Mouse (Mus musculus): Measurements from ENCODE around the gene Foxo3. TPM values are rescaled to one million over a fixed set of nuclear protein-coding genes. Genes with fewer than 3 reads are reported as not detected.

Foxo3 gene
- polyA plus RNA-seq, 1 experiment from 2014 or later = 14.5 TPM

DNA sequence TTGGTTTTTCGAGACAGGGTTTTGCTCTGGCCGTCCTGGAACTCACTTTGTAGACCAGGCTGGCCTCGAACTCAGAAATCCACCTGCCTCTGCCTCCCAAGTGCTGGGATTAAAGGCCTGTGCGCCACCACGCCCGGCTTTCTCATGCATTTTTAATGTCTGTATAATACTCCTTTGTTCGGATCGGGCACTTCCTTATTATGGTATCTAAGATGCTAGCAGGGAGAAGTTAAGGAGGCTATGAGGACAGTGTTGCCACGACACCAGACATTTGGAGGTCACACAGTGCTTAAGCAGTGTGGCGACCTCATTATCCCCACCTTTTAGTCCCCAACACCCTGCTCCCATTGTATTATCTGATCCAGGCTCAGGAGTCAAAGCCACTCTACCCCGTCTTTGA lies 97.8 kb downstream of the Foxo3 start:
- no peak for ATAC-seq (ENCODE audit: low read depth)

DNA sequence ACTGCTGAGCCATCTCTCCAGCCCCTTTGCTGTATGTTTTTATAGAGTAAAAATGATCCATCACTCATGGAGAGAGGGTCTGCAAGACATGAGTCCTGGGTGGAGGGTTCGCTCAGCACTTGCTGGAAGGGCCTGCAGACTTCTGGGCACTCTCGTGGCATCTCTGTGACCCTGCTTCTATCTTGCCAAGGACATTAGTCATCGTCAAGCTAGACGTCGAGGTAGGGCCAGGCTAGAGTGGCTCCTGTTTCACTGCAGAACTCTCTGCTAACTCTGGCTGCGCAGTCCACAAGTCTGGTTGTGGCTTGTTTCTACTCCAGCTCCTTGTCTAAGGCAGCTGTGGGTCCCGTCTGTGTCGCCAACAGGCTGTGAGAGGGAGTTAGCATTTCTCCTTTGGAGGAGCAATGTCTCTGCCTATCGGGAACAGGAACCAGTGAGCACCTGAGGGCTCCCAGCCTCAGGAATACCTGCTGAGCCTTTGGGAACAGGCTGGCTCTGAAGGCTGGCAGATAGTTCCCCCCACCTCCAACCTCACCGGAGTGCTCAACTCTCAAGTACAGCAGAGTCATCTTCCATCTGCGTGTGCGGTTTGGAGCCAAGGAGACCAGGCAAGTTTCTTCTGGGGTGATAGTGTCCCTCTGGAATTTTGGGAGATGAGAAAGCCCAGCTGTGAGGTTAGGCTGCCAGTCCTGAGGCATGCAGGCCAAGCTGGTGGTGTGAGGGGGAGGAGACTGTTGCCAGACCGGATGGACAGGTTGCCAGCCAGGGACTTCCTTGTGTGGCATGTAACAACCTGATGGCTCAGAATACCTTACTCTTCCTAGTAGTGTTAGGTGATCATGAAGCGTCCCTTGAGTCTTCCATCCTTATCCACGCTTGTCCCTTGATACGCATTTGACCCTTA lies 98.5 kb downstream of the Foxo3 start:
- Histone ChIP-seq H3K4me3 (replicated peaks) (no peak overlapping the region), H3K4me1 (replicated peaks) (no peaks in the 10 kb centered on the region; the same call in 1 of the 2 replicates), H3K9ac (no peak overlapping the region), H3K9me3 (replicated peaks) (no peaks in the 10 kb centered on the region), H3K4me2 (no peak overlapping the region), H3K36me3 (peaks cover 46% of the 10 kb centered on the region), H3K27ac (no peak overlapping the region), H3K27me3 (no peaks in the 10 kb centered on the region)
- no peak for DNase-seq
- 86% methylated on average over 16 of the region's 16 CpGs for WGBS (ENCODE audit: insufficient replicate concordance)
- peak; percentile 19; the same call in 1 of the 2 replicates for ATAC-seq (ENCODE audit: low read depth)

More for the DNA sequence above, 97.8 kb downstream of the Foxo3 start:
- Histone ChIP-seq H3K36me3 (peaks cover 53% of the 10 kb centered on the region), H3K9ac (no peak overlapping the region), H3K4me1 (replicated peaks) (no peaks in the 10 kb centered on the region; the same call in 1 of the 2 replicates), H3K4me2 (no peak overlapping the region), H3K4me3 (replicated peaks) (no peak overlapping the region), H3K9me3 (replicated peaks) (no peaks in the 10 kb centered on the region), H3K27ac (no peak overlapping the region), H3K27me3 (no peaks in the 10 kb centered on the region)
- whole genome bisulfite sequencing (ENCODE audit: insufficient replicate concordance) = 92% methylated on average over 11 of the region's 11 CpGs
- no peak for DNase-seq

DNA sequence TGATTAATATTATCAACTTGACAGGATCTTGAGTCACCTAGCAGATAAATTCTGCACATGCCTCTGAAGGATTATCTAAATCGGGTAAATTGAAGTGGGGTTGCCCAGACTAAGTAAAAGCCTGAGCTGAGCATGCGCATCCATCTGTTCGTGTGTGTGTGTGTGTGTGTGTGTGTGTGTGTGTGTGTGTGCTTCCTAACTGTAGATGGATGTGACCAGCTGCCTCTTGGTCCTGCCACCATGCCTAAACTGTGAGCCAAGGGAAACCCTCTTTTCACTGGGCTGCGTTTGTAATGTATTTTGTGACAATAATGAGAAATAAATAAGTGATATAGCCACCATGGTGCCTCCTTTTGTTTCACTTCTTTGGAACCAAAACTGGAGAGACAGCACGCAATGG lies 102.3 kb downstream of the Foxo3 start:
- no peak for ATAC-seq (ENCODE audit: low read depth)
- 63% methylated on average over 5 of the region's 5 CpGs for WGBS (ENCODE audit: insufficient replicate concordance)
- no peaks in the 10 kb centered on the region for H3K27me3 ChIP-seq

DNA sequence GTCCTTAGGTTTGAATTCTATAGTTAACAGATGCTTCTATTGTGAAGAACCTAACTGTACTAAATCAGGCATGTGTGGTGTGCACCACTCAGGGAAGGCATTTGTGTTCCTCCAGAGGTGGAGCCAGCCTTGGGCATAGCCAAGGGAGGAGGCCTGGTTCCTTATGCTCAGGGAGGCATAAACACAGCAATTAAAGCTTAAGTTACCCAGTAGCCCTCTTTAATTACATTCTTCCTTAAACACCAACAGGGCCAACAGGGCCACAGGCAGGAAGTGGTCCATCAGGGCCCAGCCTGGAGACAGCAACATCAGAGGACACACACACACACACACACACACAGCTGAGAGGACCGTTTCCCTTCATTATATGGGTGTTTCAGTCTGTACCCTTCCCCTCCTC lies 102.7 kb downstream of the Foxo3 start:
- H3K9ac ChIP-seq = no peak overlapping the region
- DNase-seq (no peak), ATAC-seq (ENCODE audit: low read depth) (no peak)
- no peaks in the 10 kb centered on the region for H3K9me3 ChIP-seq (replicated peaks)
- no peak overlapping the region for H3K4me3 ChIP-seq (replicated peaks)
- no peak overlapping the region for H3K27ac ChIP-seq
- peaks cover 5% of the 10 kb centered on the region for H3K36me3 ChIP-seq
- H3K4me1 ChIP-seq (replicated peaks) = peaks cover 11% of the 10 kb centered on the region
- no peak overlapping the region for H3K4me2 ChIP-seq
- H3K27me3 ChIP-seq = no peaks in the 10 kb centered on the region
- WGBS (ENCODE audit: insufficient replicate concordance) = 43% methylated on average over 1 of the region's 1 CpGs

More for the DNA sequence above, 102.3 kb downstream of the Foxo3 start:
- Histone ChIP-seq H3K27ac (no peak overlapping the region), H3K4me1 (replicated peaks) (peaks cover 11% of the 10 kb centered on the region), H3K9me3 (replicated peaks) (no peaks in the 10 kb centered on the region), H3K36me3 (peaks cover 9% of the 10 kb centered on the region), H3K4me3 (replicated peaks) (no peak overlapping the region), H3K4me2 (no peak overlapping the region), H3K9ac (no peak overlapping the region)
- DNase-seq = no peak

DNA sequence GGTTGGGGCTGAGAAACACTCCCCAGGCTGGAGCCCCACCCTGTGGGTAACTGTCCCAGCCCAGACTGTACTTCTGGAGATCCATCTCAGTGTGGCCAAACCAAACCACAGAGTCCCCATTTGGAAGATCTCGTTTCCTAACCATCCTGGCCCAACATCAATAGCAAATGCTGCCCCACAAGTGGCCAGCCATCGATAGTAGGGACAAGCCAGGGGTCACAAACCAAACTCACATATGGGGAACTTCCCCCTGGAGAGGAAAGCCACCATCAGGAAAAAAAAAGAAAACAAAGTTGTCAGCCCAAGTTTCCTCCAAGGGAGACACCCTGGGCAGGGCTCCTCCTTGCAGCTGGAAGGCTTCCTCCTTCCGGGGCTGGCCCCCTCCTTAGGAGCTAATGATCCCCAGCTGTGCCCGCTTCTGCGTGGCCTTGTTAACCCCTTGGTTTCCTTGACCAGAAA lies 105.6 kb downstream of the Foxo3 start:
- no peaks in the 10 kb centered on the region for H3K9me3 ChIP-seq (replicated peaks)
- WGBS (ENCODE audit: insufficient replicate concordance) = 12% methylated on average over 5 of the region's 5 CpGs
- no peaks in the 10 kb centered on the region for H3K27me3 ChIP-seq
- no peak overlapping the region for H3K4me2 ChIP-seq
- H3K4me3 ChIP-seq (replicated peaks) = no peak overlapping the region
- H3K9ac ChIP-seq = no peak overlapping the region
- H3K4me1 ChIP-seq (replicated peaks) = peaks cover 11% of the 10 kb centered on the region
- ATAC-seq (ENCODE audit: low read depth) (no peak), DNase-seq (no peak)
- no peaks in the 10 kb centered on the region for H3K36me3 ChIP-seq
- H3K27ac ChIP-seq = no peak overlapping the region; the same call in 1 of the 2 replicates

DNA sequence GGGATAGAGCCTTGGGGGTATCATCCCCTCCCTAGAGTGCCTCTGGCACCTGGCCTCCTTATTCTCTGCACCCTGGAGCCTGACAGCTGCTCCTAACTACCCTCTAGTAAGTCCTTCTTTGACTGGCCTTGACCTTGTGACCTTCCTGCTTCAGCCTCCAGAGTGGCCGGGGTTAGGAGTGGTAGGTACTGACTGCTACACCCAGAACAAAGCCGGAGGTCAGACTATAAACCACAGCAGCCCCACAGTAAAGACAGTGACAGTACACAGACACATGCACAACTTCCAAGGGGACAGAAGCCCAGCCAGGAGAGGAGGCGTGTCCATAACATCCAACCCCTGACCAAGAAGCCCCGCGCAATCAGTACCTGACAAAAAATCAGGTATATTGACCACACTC lies 106.4 kb downstream of the Foxo3 start:
- 64% methylated on average over 5 of the region's 5 CpGs for WGBS (ENCODE audit: insufficient replicate concordance)
- no peak for ATAC-seq (ENCODE audit: low read depth)
- no peak overlapping the region for H3K9ac ChIP-seq

DNA sequence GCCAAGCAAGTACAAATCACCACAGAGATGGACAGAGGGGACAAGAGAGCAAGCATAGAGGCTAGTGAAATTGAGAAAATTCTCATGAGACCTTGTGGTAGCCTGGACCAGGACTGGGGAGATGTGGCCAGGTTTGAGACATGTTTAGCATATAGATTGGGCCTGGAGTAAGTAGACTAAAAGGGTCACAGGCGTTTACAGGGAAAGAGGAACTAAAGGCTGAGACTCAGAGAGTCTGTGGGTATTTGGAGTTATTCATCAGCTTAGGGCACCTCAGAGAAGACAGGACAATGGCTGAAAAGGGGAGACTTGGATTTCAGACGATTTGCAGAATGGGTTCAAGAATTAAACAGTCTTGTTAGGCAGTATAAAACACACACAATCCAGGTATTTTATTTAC lies 121.8 kb downstream of the Foxo3 start:
- Histone ChIP-seq H3K36me3 (no peaks in the 10 kb centered on the region), H3K9me3 (replicated peaks) (0 out of 2 replicates have a peak, but pooled peaks cover 2% of the 10 kb centered on the region), H3K27ac (no peak overlapping the region), H3K27me3 (no peaks in the 10 kb centered on the region), H3K4me3 (replicated peaks) (no peak overlapping the region), H3K9ac (no peak overlapping the region), H3K4me2 (no peak overlapping the region), H3K4me1 (replicated peaks) (0 out of 2 replicates have a peak, but pooled peaks cover 3% of the 10 kb centered on the region)
- WGBS (ENCODE audit: insufficient replicate concordance) = 28% methylated on average over 2 of the region's 2 CpGs
- DNase-seq (no peak), ATAC-seq (ENCODE audit: low read depth) (no peak)

More for the DNA sequence above, 106.4 kb downstream of the Foxo3 start:
- Histone ChIP-seq H3K9me3 (replicated peaks) (no peaks in the 10 kb centered on the region), H3K27me3 (no peaks in the 10 kb centered on the region), H3K4me1 (replicated peaks) (peaks cover 11% of the 10 kb centered on the region), H3K36me3 (no peaks in the 10 kb centered on the region), H3K4me2 (no peak overlapping the region), H3K4me3 (replicated peaks) (no peak overlapping the region), H3K27ac (no peak overlapping the region)
- DNase-seq = no peak

DNA sequence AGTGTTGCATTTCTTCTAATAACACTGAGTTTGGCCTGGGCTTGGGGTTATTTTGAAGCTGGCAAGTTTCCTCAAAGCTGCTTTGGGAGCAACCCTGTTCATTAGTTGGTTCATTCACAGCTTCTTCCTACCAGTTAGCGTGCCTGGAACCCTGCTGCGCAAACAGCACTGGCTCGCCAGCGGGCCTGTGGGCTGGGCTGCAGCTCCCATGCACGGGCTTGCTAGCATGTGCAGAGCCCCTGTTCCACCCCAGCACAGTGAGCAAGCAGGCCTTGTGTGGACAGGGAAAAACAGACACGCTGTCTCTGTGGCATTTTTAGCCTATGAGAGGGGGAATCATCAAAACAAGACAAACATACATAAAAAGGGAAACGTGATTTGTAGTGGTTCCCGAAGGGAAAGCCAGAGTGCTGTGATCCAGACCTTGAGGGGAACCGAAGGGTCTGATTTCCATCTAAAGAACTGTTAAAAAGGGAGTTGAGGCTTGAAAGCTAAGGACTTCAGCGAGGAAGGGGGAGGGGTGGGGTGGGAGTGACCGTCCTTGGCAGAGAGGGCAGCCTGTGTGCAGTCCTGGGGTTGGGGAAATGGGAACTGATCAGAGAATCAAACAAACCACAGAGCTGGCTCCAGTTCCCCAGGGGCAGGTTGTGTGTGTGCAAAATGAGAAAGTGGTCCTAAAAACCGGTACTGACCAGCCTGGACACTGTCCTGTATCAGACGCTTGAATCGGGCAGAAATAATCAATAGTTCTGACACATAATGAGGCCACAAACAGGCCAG lies 123.9 kb downstream of the Foxo3 start:
- no peak for ATAC-seq (ENCODE audit: low read depth)
- WGBS (ENCODE audit: insufficient replicate concordance) = 43% methylated on average over 14 of the region's 14 CpGs

DNA sequence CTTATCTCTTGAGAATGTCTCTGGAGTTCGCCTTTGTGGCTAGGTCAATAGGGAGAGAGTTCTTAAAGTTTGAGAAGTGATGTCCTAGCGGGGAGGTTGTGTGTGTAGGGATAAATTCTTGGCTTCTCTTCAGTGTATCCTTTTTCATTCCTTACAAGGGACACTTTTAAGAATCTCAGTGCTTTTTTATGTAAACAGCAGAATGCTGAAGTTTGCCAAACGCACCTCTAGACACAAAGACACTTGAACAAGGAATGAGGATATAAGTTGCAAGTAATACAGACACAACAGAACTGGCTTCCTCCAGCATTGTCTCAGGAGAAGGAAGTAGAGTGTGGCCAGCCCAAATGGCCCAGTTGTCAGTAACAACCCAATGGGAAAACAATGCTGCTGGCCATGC lies 126.8 kb downstream of the Foxo3 start:
- Histone ChIP-seq H3K9me3 (replicated peaks) (no peaks in the 10 kb centered on the region), H3K4me2 (no peak overlapping the region), H3K4me3 (replicated peaks) (no peak overlapping the region), H3K4me1 (replicated peaks) (peaks cover 7% of the 10 kb centered on the region; the same call in 1 of the 2 replicates), H3K36me3 (no peaks in the 10 kb centered on the region), H3K27ac (no peak overlapping the region), H3K9ac (no peak overlapping the region), H3K27me3 (no peaks in the 10 kb centered on the region)
- DNase-seq = no peak
- 60% methylated on average over 3 of the region's 3 CpGs for WGBS (ENCODE audit: insufficient replicate concordance)
- ATAC-seq (ENCODE audit: low read depth) = no peak

More for the DNA sequence above, 123.9 kb downstream of the Foxo3 start:
- Histone ChIP-seq H3K27ac (no peak overlapping the region), H3K4me3 (replicated peaks) (no peak overlapping the region), H3K27me3 (no peaks in the 10 kb centered on the region), H3K4me2 (no peak overlapping the region), H3K9me3 (replicated peaks) (no peaks in the 10 kb centered on the region), H3K9ac (no peak overlapping the region), H3K4me1 (replicated peaks) (0 out of 2 replicates have a peak, but pooled peaks cover 3% of the 10 kb centered on the region), H3K36me3 (no peaks in the 10 kb centered on the region)
- no peak for DNase-seq

DNA sequence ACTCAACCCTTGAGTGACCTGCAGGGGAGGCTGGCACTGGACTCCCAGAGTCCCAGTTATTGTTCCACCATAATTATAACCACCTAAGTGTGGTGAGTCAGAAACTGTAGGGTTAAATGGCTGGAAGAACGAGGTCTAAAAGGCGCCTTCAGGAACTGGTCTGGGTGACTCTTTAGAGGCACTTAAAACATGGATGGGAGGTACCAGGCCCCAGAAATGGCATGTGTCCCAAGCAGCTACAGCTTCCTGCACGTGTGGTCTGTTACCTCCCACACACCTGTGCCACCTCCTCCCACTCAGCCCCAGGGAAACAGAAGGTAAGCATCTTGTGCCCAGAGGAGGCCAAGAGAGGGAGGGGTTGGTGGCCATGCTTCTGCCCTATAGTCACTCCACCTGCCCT lies 128.2 kb downstream of the Foxo3 start:
- no peak overlapping the region for H3K27ac ChIP-seq
- peaks cover 7% of the 10 kb centered on the region; the same call in 1 of the 2 replicates for H3K4me1 ChIP-seq (replicated peaks)
- H3K9me3 ChIP-seq (replicated peaks) = no peaks in the 10 kb centered on the region
- no peak for ATAC-seq (ENCODE audit: low read depth)
- no peak overlapping the region for H3K4me3 ChIP-seq (replicated peaks)
- H3K36me3 ChIP-seq = no peaks in the 10 kb centered on the region
- H3K27me3 ChIP-seq = no peaks in the 10 kb centered on the region
- WGBS (ENCODE audit: insufficient replicate concordance) = 55% methylated on average over 3 of the region's 3 CpGs
- no peak overlapping the region for H3K4me2 ChIP-seq
- DNase-seq = no peak
- no peak overlapping the region for H3K9ac ChIP-seq

DNA sequence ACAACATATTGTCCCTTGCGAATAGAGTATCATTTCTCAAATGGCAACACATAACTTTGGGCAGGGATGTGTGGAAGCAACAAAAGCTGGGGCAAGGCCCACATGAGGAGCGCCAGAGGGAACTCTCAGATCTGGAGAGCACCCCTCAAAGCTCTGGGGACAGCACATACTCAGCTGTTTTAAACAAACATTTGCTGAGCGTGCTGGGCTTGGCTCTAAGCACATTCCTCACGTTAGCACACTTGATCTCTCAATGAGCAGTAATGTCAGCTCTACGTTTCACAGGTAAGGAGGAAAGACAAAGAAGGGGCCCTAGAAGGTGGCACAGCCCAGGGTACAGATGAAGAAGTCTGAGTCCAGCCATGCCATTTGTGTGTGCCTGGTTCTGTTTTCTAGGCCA lies 131.3 kb downstream of the Foxo3 start:
- ATAC-seq (ENCODE audit: low read depth) (no peak), DNase-seq (no peak)
- Histone ChIP-seq H3K9me3 (replicated peaks) (no peaks in the 10 kb centered on the region), H3K36me3 (no peaks in the 10 kb centered on the region), H3K4me3 (replicated peaks) (no peak overlapping the region), H3K4me1 (replicated peaks) (peaks cover 4% of the 10 kb centered on the region; the same call in 1 of the 2 replicates), H3K9ac (no peak overlapping the region), H3K4me2 (no peak overlapping the region), H3K27ac (no peak overlapping the region), H3K27me3 (no peaks in the 10 kb centered on the region)
- WGBS (ENCODE audit: insufficient replicate concordance) = 67% methylated on average over 5 of the region's 5 CpGs

Data from liver, embryonic 13.5 days (tissue).